Mouse (Mus musculus): Measurements from ENCODE around the gene Slc4a1ap. TPM values are rescaled to one million over a fixed set of nuclear protein-coding genes. Genes with fewer than 3 reads are reported as not detected.

Slc4a1ap gene
- polyA plus RNA-seq, 1 experiment = 16.9 TPM

DNA sequence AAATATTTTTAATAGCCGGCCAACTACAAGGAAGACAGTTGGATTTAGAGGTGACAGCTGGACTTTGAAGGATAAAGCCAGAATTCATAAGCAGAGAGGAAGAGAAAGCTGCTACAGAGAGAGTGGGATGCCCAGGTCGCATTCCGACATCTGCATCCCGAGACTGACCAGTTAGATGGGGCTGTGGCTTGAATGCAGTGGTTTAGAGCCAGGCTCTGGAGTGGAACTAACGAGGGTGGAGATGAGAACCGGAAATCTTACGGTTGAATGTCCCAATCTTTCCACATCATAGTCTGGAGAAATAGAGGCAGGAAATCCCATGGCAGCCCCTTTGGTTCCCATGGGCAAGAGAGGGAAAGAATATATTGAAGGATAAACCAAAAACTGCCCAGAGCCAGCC, 39.2 kb downstream of the Slc4a1ap start:
- peaks cover 5% of the 10 kb centered on the region for H3K4me1 ChIP-seq (ENCODE audit: control insufficient read depth, insufficient read depth, low read length)
- no peaks in the 10 kb centered on the region for H3K27me3 ChIP-seq (ENCODE audit: control insufficient read depth, insufficient read depth, low read length)
- no peak overlapping the region for H3K27ac ChIP-seq (ENCODE audit: control insufficient read depth, insufficient read depth, low read depth, low read length)
- no peak overlapping the region for H3K4me3 ChIP-seq (ENCODE audit: control insufficient read depth, low read depth, low read length)
- no peak for TF ChIP-seq CTCF (IDR thresholded peaks at IDR 0.05; ENCODE audit: control insufficient read depth, insufficient read depth, insufficient replicate concordance, low read depth, low read length)
- TF ChIP-seq POLR2A (IDR thresholded peaks at IDR 0.05; ENCODE audit: control insufficient read depth, low read depth, low read length) = no peak
- no peaks in the 10 kb centered on the region for H3K36me3 ChIP-seq (ENCODE audit: control insufficient read depth, insufficient read depth, low read length)

- no peak overlapping the region for H3K27ac ChIP-seq (ENCODE audit: control insufficient read depth, insufficient read depth, low read depth, low read length)
- H3K36me3 ChIP-seq (ENCODE audit: control insufficient read depth, insufficient read depth, low read length) = no peaks in the 10 kb centered on the region
- H3K4me1 ChIP-seq (ENCODE audit: control insufficient read depth, insufficient read depth, low read length) = peaks cover 7% of the 10 kb centered on the region
- no peak for TF ChIP-seq POLR2A (IDR thresholded peaks at IDR 0.05; ENCODE audit: control insufficient read depth, low read depth, low read length)
- TF ChIP-seq CTCF (IDR thresholded peaks at IDR 0.05; ENCODE audit: control insufficient read depth, insufficient read depth, insufficient replicate concordance, low read depth, low read length) = no peak
- H3K4me3 ChIP-seq (ENCODE audit: control insufficient read depth, low read depth, low read length) = no peak overlapping the region
- no peaks in the 10 kb centered on the region for H3K27me3 ChIP-seq (ENCODE audit: control insufficient read depth, insufficient read depth, low read length)
Measured at GRCm38 (mm10) chr5:31566457-31566856, 39.7 kb downstream of the Slc4a1ap start.

DNA sequence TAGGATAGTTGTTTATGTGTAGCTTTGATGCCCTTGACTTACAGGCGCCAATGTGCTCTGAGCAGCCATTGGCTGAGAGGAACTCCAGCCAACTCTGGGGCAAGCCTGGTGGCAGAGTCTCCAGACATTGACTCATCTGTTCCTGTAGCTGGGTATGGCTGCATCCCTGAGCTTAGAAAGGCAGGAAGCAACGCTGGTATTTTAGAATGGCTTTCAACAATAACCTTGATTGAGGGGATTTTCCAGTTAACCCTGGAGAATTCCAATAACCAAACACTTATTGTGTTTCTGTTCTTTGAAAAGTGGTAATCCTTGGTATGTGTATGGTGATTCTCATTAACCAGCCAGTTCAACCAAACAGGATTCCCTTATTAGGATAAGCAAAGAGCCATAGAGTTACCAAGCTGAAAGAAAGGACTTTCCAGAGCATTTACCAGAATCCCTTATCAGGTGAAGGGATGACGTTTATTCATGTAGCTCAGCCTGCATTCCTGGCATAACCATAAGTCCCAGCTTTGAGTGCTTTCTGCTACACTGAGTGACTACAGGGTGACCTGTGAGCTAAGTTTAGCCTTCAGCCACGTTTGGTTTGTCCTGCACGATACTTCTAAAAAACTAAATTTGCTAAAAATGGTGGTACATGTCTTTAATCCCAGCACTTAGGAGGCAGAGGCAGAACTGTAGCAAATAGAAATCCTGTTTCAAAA, 41.3 kb downstream of the Slc4a1ap start:
- Histone ChIP-seq H3K4me3 (ENCODE audit: control insufficient read depth, low read depth, low read length) (no peak overlapping the region), H3K27ac (ENCODE audit: control insufficient read depth, insufficient read depth, low read depth, low read length) (no peak overlapping the region), H3K36me3 (ENCODE audit: control insufficient read depth, insufficient read depth, low read length) (no peaks in the 10 kb centered on the region), H3K4me1 (ENCODE audit: control insufficient read depth, insufficient read depth, low read length) (peaks cover 7% of the 10 kb centered on the region), H3K27me3 (ENCODE audit: control insufficient read depth, insufficient read depth, low read length) (no peaks in the 10 kb centered on the region)
- no peak for TF ChIP-seq POLR2A (IDR thresholded peaks at IDR 0.05; ENCODE audit: control insufficient read depth, low read depth, low read length)
- TF ChIP-seq CTCF (IDR thresholded peaks at IDR 0.05; ENCODE audit: control insufficient read depth, insufficient read depth, insufficient replicate concordance, low read depth, low read length) = no peak

DNA sequence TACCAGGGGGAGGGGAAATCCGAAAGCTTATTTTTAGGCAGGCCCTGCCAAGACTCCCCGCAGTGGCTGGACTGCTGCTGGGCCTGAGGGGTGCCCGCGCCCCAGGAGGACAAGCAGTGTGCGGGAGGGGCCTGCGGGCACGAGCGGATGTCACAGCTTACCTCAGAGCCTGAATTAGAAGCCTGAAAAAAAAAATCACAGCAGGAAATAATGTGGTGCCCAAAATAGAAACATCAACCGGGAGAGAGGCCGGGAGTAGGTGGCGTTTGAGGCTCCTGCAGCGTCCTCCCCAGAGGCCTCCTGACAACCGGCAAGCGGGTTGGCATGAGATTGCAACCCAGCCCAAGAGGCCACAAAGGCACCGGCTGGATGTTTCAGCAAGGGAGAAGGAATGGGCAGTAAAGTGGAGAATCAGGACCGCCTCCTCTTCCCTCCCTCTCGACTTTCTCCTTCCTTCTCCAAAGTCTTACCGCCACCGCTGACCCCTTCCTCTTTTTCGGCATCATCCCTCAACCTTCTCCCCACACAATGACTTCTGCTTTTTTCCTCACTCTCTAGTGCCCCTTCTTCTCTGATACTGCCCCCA, 44.3 kb downstream of the Slc4a1ap start:
- Histone ChIP-seq H3K36me3 (ENCODE audit: control insufficient read depth, insufficient read depth, low read length) (no peaks in the 10 kb centered on the region), H3K27me3 (ENCODE audit: control insufficient read depth, insufficient read depth, low read length) (no peaks in the 10 kb centered on the region), H3K27ac (ENCODE audit: control insufficient read depth, insufficient read depth, low read depth, low read length) (no peak overlapping the region; the same call in 1 of the 2 replicates), H3K4me1 (ENCODE audit: control insufficient read depth, insufficient read depth, low read length) (peaks cover 7% of the 10 kb centered on the region), H3K4me3 (ENCODE audit: control insufficient read depth, low read depth, low read length) (no peak overlapping the region)
- no peak for TF ChIP-seq POLR2A (IDR thresholded peaks at IDR 0.05; ENCODE audit: control insufficient read depth, low read depth, low read length)
- TF ChIP-seq CTCF (IDR thresholded peaks at IDR 0.05; ENCODE audit: control insufficient read depth, insufficient read depth, insufficient replicate concordance, low read depth, low read length) = no peak

DNA sequence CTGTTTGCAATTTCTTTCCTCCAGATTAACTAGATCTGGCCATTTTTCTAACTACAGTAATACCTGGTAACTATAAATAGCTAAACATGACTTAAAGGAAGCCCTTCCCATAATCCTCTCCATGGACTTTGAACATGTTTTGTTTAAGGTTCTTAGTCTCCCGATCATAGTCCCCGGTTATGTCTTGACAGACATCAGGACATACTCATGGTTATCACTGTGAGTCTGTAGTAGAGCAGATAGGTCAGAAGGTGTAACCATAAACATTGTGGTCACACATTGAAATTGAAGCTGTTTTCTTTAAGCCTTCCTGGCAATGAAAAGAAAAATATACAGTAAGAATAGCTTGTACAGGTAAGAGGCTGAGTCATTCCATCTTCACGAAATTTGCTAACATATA, 46.9 kb downstream of the Slc4a1ap start:
- Histone ChIP-seq H3K27me3 (ENCODE audit: control insufficient read depth, insufficient read depth, low read length) (no peaks in the 10 kb centered on the region), H3K27ac (ENCODE audit: control insufficient read depth, insufficient read depth, low read depth, low read length) (no peak overlapping the region), H3K36me3 (ENCODE audit: control insufficient read depth, insufficient read depth, low read length) (no peaks in the 10 kb centered on the region), H3K4me1 (ENCODE audit: control insufficient read depth, insufficient read depth, low read length) (peaks cover 7% of the 10 kb centered on the region), H3K4me3 (ENCODE audit: control insufficient read depth, low read depth, low read length) (no peak overlapping the region)
- TF ChIP-seq POLR2A (IDR thresholded peaks at IDR 0.05; ENCODE audit: control insufficient read depth, low read depth, low read length) (no peak), CTCF (IDR thresholded peaks at IDR 0.05; ENCODE audit: control insufficient read depth, insufficient read depth, insufficient replicate concordance, low read depth, low read length) (no peak)

GRCm38 (mm10) chr5:31576539-31576975, 49.8 kb downstream of the Slc4a1ap start:
- no peaks in the 10 kb centered on the region for H3K27me3 ChIP-seq (ENCODE audit: control insufficient read depth, insufficient read depth, low read length)
- no peaks in the 10 kb centered on the region for H3K36me3 ChIP-seq (ENCODE audit: control insufficient read depth, insufficient read depth, low read length)
- H3K4me3 ChIP-seq (ENCODE audit: control insufficient read depth, low read depth, low read length) = no peak overlapping the region
- TF ChIP-seq POLR2A (IDR thresholded peaks at IDR 0.05; ENCODE audit: control insufficient read depth, low read depth, low read length) (no peak), CTCF (IDR thresholded peaks at IDR 0.05; ENCODE audit: control insufficient read depth, insufficient read depth, insufficient replicate concordance, low read depth, low read length) (no peak)
- no peaks in the 10 kb centered on the region for H3K4me1 ChIP-seq (ENCODE audit: control insufficient read depth, insufficient read depth, low read length)
- H3K27ac ChIP-seq (ENCODE audit: control insufficient read depth, insufficient read depth, low read depth, low read length) = no peak overlapping the region

DNA sequence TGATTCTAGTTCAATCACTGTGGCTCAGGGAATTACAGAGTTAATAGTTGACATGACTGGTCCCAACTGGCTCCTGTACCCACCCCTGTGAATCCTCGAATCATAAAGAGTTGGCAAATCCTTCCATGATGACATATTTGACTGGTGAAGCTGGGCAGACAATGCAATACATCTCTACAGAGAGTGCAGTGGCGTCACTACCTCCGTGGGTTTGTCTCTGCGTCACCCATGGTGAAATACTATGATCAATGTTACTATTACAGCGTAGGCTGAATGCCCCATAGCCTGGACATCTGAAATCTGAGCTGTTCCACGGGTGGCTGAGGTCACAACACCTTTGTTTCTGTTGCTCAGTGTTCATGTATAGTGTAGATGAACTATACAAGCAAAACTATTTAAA, 54.5 kb downstream of the Slc4a1ap start:
- TF ChIP-seq POLR2A (IDR thresholded peaks at IDR 0.05; ENCODE audit: control insufficient read depth, low read depth, low read length) (no peak), CTCF (IDR thresholded peaks at IDR 0.05; ENCODE audit: control insufficient read depth, insufficient read depth, insufficient replicate concordance, low read depth, low read length) (no peak)
- H3K27me3 ChIP-seq (ENCODE audit: control insufficient read depth, insufficient read depth, low read length) = no peaks in the 10 kb centered on the region
- no peak overlapping the region for H3K4me3 ChIP-seq (ENCODE audit: control insufficient read depth, low read depth, low read length)
- H3K27ac ChIP-seq (ENCODE audit: control insufficient read depth, insufficient read depth, low read depth, low read length) = no peak overlapping the region
- H3K36me3 ChIP-seq (ENCODE audit: control insufficient read depth, insufficient read depth, low read length) = no peaks in the 10 kb centered on the region
- H3K4me1 ChIP-seq (ENCODE audit: control insufficient read depth, insufficient read depth, low read length) = no peaks in the 10 kb centered on the region
